Mouse (Mus musculus): ENCODE measurements around the gene Asb9.
A peak's percentile ranks its signal among the peaks of the same experiment; 100 is the strongest.

Asb9 gene

GRCm38 (mm10) chrX:164505709-164506498 is at the start of gene Asb9:
Asb9 (plus strand) TSS chrX:164506327.
- no peak for DNase-seq (ENCODE audit: low read depth)

GRCm38 (mm10) chrX:164459205-164459878 is 46.8 kb upstream of the Asb9 start:
- no peak for DNase-seq (ENCODE audit: low read depth)

- no peak for DNase-seq (ENCODE audit: low read depth)
Observed at GRCm38 (mm10) chrX:164502258-164502657, 3.9 kb upstream of the Asb9 start.

GRCm38 (mm10) chrX:164507068-164507467 is 941 bp downstream of the Asb9 start:
- DNase-seq (ENCODE audit: low read depth): no peak

- DNase-seq (ENCODE audit: low read depth): no peak
Observed at GRCm38 (mm10) chrX:164508728-164509127, 2.6 kb downstream of the Asb9 start.

- DNase-seq (ENCODE audit: low read depth): no peak
Observed at GRCm38 (mm10) chrX:164522138-164522537, 16.0 kb downstream of the Asb9 start.

GRCm38 (mm10) chrX:164526566-164526965 is 20.4 kb downstream of the Asb9 start:
- DNase-seq (ENCODE audit: low read depth): no peak

- DNase-seq (ENCODE audit: low read depth): peak; percentile 1
Observed at GRCm38 (mm10) chrX:164541436-164542317, 35.5 kb downstream of the Asb9 start.

GRCm38 (mm10) chrX:164570195-164570594 is 64.1 kb downstream of the Asb9 start:
- no peak for DNase-seq (ENCODE audit: low read depth)

- no peak for DNase-seq (ENCODE audit: low read depth)
Observed at GRCm38 (mm10) chrX:164576967-164577366, 70.8 kb downstream of the Asb9 start.

Measured in naive thymus-derived CD4-positive, alpha-beta T cell, adult 2 months (primary cell).